Mouse (Mus musculus) liver, adult 2 months (tissue): ENCODE measurements around the gene Abcg2. TPM values are rescaled to one million over a fixed set of nuclear protein-coding genes. Genes with fewer than 3 reads are reported as not detected.
A peak's percentile ranks its signal among the peaks of the same experiment; 100 is the strongest.
"Not testable (repeated sequence)": the region's sequence is repeated elsewhere in the genome, so short reads cannot be mapped to it uniquely, and the experiment has no call there.

Source experiments
- DNase-seq: peaks from one replicate; pipeline ENCODE4 v3.0.0-alpha.2; 2011; ENCODE audit warnings: low read depth, low spot score; ENCODE audit errors: extremely low read depth
- H3K27ac ChIP-seq: fragments of 200-500 bp; replicated peaks from 2 replicates; pipeline ENCODE4 v1.5.1; 2012; ENCODE audit warnings: low read depth, mild to moderate bottlenecking, control low read depth, inconsistent platforms, low read length; ENCODE audit not compliant: insufficient read depth
- H3K27me3 ChIP-seq: fragments of 200-500 bp; 2 replicates; pipeline ENCODE4 v1.6.1; 2012; ENCODE audit warnings: mild to moderate bottlenecking, moderate library complexity, low read length, inconsistent platforms; ENCODE audit not compliant: control insufficient read depth, insufficient read depth
- H3K36me3 ChIP-seq: fragments of 200-500 bp; 2 replicates; pipeline ENCODE4 v1.6.1; 2012; ENCODE audit warnings: low read length, inconsistent platforms; ENCODE audit not compliant: control insufficient read depth, insufficient read depth
- H3K4me1 ChIP-seq: fragments of 200-500 bp; 2 replicates; pipeline ENCODE4 v1.6.1; 2011; ENCODE audit warnings: low read length; ENCODE audit not compliant: control insufficient read depth, insufficient read depth
- H3K4me3 ChIP-seq: fragments of 200-500 bp; 2 replicates; pipeline ENCODE4 v1.5.1; 2011; ENCODE audit warnings: low read depth, mild to moderate bottlenecking, control low read depth, low read length, moderate library complexity; ENCODE audit not compliant: insufficient read depth
- H3K79me2 ChIP-seq: fragments of 200-500 bp; 2 replicates; pipeline ENCODE4 v1.6.1; 2012; ENCODE audit warnings: inconsistent platforms, mild to moderate bottlenecking, low read length, moderate library complexity; ENCODE audit not compliant: control insufficient read depth, insufficient read depth
- H3K9ac ChIP-seq: fragments of 200-500 bp; 2 replicates; pipeline ENCODE4 v1.6.1; 2012; ENCODE audit warnings: low read depth, mild to moderate bottlenecking, control low read depth, inconsistent platforms, low read length
- CTCF ChIP-seq: fragments of 200-500 bp; IDR thresholded peaks from 2 replicates; pipeline ENCODE4 v1.5.1; 2011; ENCODE audit warnings: low read depth, low read length, control low read depth
- POLR2A ChIP-seq: fragments of 200-500 bp; IDR thresholded peaks from 2 replicates; pipeline ENCODE4 v1.6.1; 2011; ENCODE audit warnings: low read length, control low read depth; ENCODE audit not compliant: insufficient read depth; ENCODE audit errors: extremely low read depth
- WGBS: fragments of 180-500 bp; shearing (Covaris S2); methylation state at CpG from one replicate; pipeline ENCODE4 v1.1.7; 2018; 5-methylcytosine and 5-hydroxymethylcytosine counted together
- polyA plus RNA-seq: library from polyadenylated mRNA; depleted of rRNA; stranded (reverse); fragments of >200 nt; gene quantifications from 2 replicates; pipeline ENCODE4 v1.2.3, GENCODE M21; 2012; rRNA removed
- total RNA-seq: library from RNA; depleted of rRNA; stranded (reverse); fragments of >200 nt; gene quantifications from 2 replicates; pipeline ENCODE4 v1.2.3, GENCODE M21; 2014; rRNA removed

Gene Abcg2
- total RNA-seq (42.9 and 74.3 TPM in 2 replicates), polyA plus RNA-seq (14.3 and 14.4 TPM in 2 replicates)

GRCm38 (mm10) chr6:58584223-58584622 lies at the start of gene Abcg2:
Gene Abcg2, plus strand, starts transcription at chr6:58584523.
- H3K36me3 ChIP-seq, H3K27ac ChIP-seq, H3K79me2 ChIP-seq, H3K4me3 ChIP-seq, DNase-seq, H3K9ac ChIP-seq, H3K4me1 ChIP-seq, H3K27me3 ChIP-seq: not testable (repeated sequence)
- WGBS: 99% methylated on average over 3 of the region's 3 CpGs

- not testable (repeated sequence) for DNase-seq, H3K4me3 ChIP-seq, H3K4me1 ChIP-seq, H3K9ac ChIP-seq, H3K79me2 ChIP-seq, H3K27me3 ChIP-seq, H3K36me3 ChIP-seq, H3K27ac ChIP-seq
- 71% methylated on average over 4 of the region's 4 CpGs for WGBS
These were observed 44.1 kb upstream of the Abcg2 start for GRCm38 (mm10) chr6:58540263-58540662.

- TF ChIP-seq CTCF: peak; percentile 28; the same call in 1 of the 2 replicates
- H3K4me3 ChIP-seq, H3K27ac ChIP-seq, H3K27me3 ChIP-seq, H3K79me2 ChIP-seq, H3K4me1 ChIP-seq, H3K9ac ChIP-seq, H3K36me3 ChIP-seq: not testable (repeated sequence)
- 67% methylated on average over 8 of the region's 8 CpGs for WGBS
- DNase-seq: peak; percentile 4
These were observed 41.5 kb upstream of the Abcg2 start for GRCm38 (mm10) chr6:58542852-58543251.

- not testable (repeated sequence) for H3K79me2 ChIP-seq, H3K27ac ChIP-seq, H3K4me3 ChIP-seq, H3K36me3 ChIP-seq, H3K4me1 ChIP-seq, H3K27me3 ChIP-seq, DNase-seq, H3K9ac ChIP-seq
- 41% methylated on average over 2 of the region's 2 CpGs for WGBS
These were observed 39.4 kb upstream of the Abcg2 start for GRCm38 (mm10) chr6:58544971-58545370.

- DNase-seq: not testable (repeated sequence)
- WGBS: 66% methylated on average over 5 of the region's 5 CpGs
These were observed 38.3 kb upstream of the Abcg2 start for GRCm38 (mm10) chr6:58546050-58546449.

GRCm38 (mm10) chr6:58546816-58547215 lies 37.5 kb upstream of the Abcg2 start:
- Histone ChIP-seq H3K4me1 (no peaks in the 10 kb centered on the region), H3K36me3 (no peaks in the 10 kb centered on the region), H3K27ac (no peak overlapping the region), H3K27me3 (no peaks in the 10 kb centered on the region), H3K4me3 (no peak overlapping the region), H3K9ac (no peak overlapping the region), H3K79me2 (no peaks in the 10 kb centered on the region)
- TF ChIP-seq POLR2A (no peak), CTCF (peak; percentile 76)
- DNase-seq: peak; percentile 26
- 5% methylated on average over 4 of the region's 4 CpGs for WGBS

More at GRCm38 (mm10) chr6:58546050-58546449, 38.3 kb upstream of the Abcg2 start:
- not testable (repeated sequence) for H3K4me1 ChIP-seq, H3K27ac ChIP-seq, H3K36me3 ChIP-seq, H3K27me3 ChIP-seq, H3K79me2 ChIP-seq, H3K4me3 ChIP-seq, H3K9ac ChIP-seq

- H3K27me3 ChIP-seq, H3K4me1 ChIP-seq, H3K36me3 ChIP-seq, H3K79me2 ChIP-seq, H3K9ac ChIP-seq, H3K27ac ChIP-seq, H3K4me3 ChIP-seq, DNase-seq: not testable (repeated sequence)
These were observed 30.5 kb upstream of the Abcg2 start for GRCm38 (mm10) chr6:58553812-58554211.

GRCm38 (mm10) chr6:58593987-58594844 lies 9.9 kb downstream of the Abcg2 start:
- H3K27ac ChIP-seq, H3K4me1 ChIP-seq, H3K27me3 ChIP-seq, H3K36me3 ChIP-seq, DNase-seq, H3K79me2 ChIP-seq, H3K4me3 ChIP-seq, H3K9ac ChIP-seq: not testable (repeated sequence)
- WGBS: 47% methylated on average over 3 of the region's 3 CpGs

GRCm38 (mm10) chr6:58595639-58596293 lies 11.4 kb downstream of the Abcg2 start:
- H3K36me3 ChIP-seq, H3K27me3 ChIP-seq, H3K4me1 ChIP-seq, H3K79me2 ChIP-seq: not testable (repeated sequence)
- peak overlapping the region; percentile 54 for H3K9ac ChIP-seq
- 17% methylated on average over 9 of the region's 9 CpGs for WGBS
- peak overlapping the region; percentile 55 for H3K27ac ChIP-seq
- peak; percentile 26 for DNase-seq
- peak overlapping the region; percentile 38 for H3K4me3 ChIP-seq
